In genomic region chr16:17875174-17875573, GRCm38 (mm10) we compare ENCODE assay signal across 24 mouse cellular contexts. TPM values are rescaled to one million over a fixed set of nuclear protein-coding genes. Genes with fewer than 3 reads are reported as not detected.
DNase-seq lines count a peak whose midpoint lies in the region; ATAC-seq and TF ChIP-seq lines count a peak whose summit lies in the region.
"Had no signal": no experiment of that assay in that cellular context is flagged by ENCODE, and none has a peak within 500 bp of the region (broad histone marks: within the 10 kb centered on the region; RNA-seq: fewer than 3 reads in every experiment).

No protein-coding gene starts in this region.

- 45% methylated on average over 4 of the region's 4 CpGs for WGBS in heart, adult 2 months
- WGBS in liver, embryonic 11.5 days: 74% methylated on average over 4 of the region's 4 CpGs
- WGBS in liver, postnatal 0 days (ENCODE audit: insufficient replicate concordance): 70% methylated on average over 4 of the region's 4 CpGs
- WGBS in heart, embryonic 14.5 days: 26% methylated on average over 4 of the region's 4 CpGs

- no peak for TF ChIP-seq EP300 in heart, adult 2 months (IDR thresholded peaks at IDR 0.05; ENCODE audit: insufficient read depth, low read depth, low read length)
- TF ChIP-seq EP300 in liver, postnatal 0 days (IDR thresholded peaks at IDR 0.05; ENCODE audit: low read depth): no peak

- H3K27ac ChIP-seq in heart, adult 2 months: no peak overlapping the region
- H3K27ac ChIP-seq in liver, embryonic 11.5 days (ENCODE audit: low read depth, low read length): no peak overlapping the region
- no peak overlapping the region for H3K27ac ChIP-seq in liver, postnatal 0 days (ENCODE audit: low read depth)
- peak overlapping the region; percentile 34 to 64 for H3K27ac ChIP-seq in heart, embryonic 14.5 days (replicated peaks in 1 of 2; ENCODE audit: control insufficient read depth in 1 of 2, insufficient read depth in 1 of 2, low read depth in 2 of 2, low read length in 2 of 2)
- H3K27ac ChIP-seq: forebrain, embryonic 10.5 days; hindbrain, embryonic 15.5 days; intestine, embryonic 15.5 days; kidney, postnatal 0 days; limb, embryonic 10.5 days; liver, embryonic 13.5 days; midbrain, embryonic 12.5 days; neural tube, embryonic 12.5 days had no signal

- intact Hi-C loops in heart, adult 2 months (cut with DNase I): no loop called here

- H3K79me2 ChIP-seq in heart, adult 2 months (replicated peaks; ENCODE audit: control insufficient read depth, insufficient read depth, low read length): peaks cover 12% of the 10 kb centered on the region

- no peak for TF ChIP-seq POLR2A in heart, adult 2 months (IDR thresholded peaks at IDR 0.05; ENCODE audit: insufficient read depth, low read depth, low read length)

- no peak for ATAC-seq in liver, embryonic 11.5 days (replicated peaks; ENCODE audit: low FRiP score)
- ATAC-seq in liver, postnatal 0 days: no peak
- 0 out of 2 replicates have a peak, but pooled peaks have one; percentile 14 for ATAC-seq in heart, embryonic 14.5 days (ENCODE audit: insufficient number of reproducible peaks, insufficient read depth, low FRiP score, low read depth)
- ATAC-seq: forebrain, postnatal 0 days; intestine, embryonic 15.5 days had no signal

- no peak for TF ChIP-seq CTCF in heart, adult 2 months (IDR thresholded peaks at IDR 0.05)
- no peak for TF ChIP-seq CTCF in liver, postnatal 0 days (IDR thresholded peaks at IDR 0.05; ENCODE audit: low read depth)

- peaks cover 4% of the 10 kb centered on the region for H3K4me1 ChIP-seq in heart, adult 2 months (ENCODE audit: control insufficient read depth, insufficient read depth, low read length)
- H3K4me1 ChIP-seq in liver, embryonic 11.5 days (replicated peaks; ENCODE audit: control insufficient read depth, insufficient read depth, low read length): peaks cover 30% of the 10 kb centered on the region
- peaks cover 8% of the 10 kb centered on the region; the same call in 1 of the 2 replicates for H3K4me1 ChIP-seq in liver, postnatal 0 days (ENCODE audit: insufficient read depth)
- H3K4me1 ChIP-seq in heart, embryonic 14.5 days (ENCODE audit: control insufficient read depth in 2 of 2, insufficient read depth in 2 of 2, low read length in 2 of 2): peaks cover 18 to 49% of the 10 kb centered on the region in 2 experiments
- H3K4me1 ChIP-seq: forebrain, embryonic 10.5 days; hindbrain, embryonic 15.5 days; limb, embryonic 10.5 days; midbrain, embryonic 12.5 days; neural tube, embryonic 12.5 days had no signal

- peak; percentile 15 to 32 for DNase-seq in heart, adult 2 months
- DNase-seq in heart, adult 8-10 months (ENCODE audit: low spot score): no peak
- DNase-seq in liver, embryonic 11.5 days (ENCODE audit: low spot score): no peak
- no peak for DNase-seq in liver, postnatal 0 days
- DNase-seq in skeletal muscle tissue, adult 2 months (ENCODE audit: low read depth, low spot score): peak; percentile 44
- no peak for DNase-seq in ovary, postnatal 14 days (ENCODE audit: low spot score)
- DNase-seq: adrenal gland, adult 2 months; cerebellum, adult 11-12 months; forebrain, postnatal 0 days; liver, embryonic 13.5 days; spleen, adult 18-20 months; thymus, postnatal 25 days had no signal

- no peaks in the 10 kb centered on the region for H3K9me3 ChIP-seq in liver, embryonic 11.5 days (ENCODE audit: control insufficient read depth, low read length)
- H3K9me3 ChIP-seq in liver, postnatal 0 days (ENCODE audit: low read length): no peaks in the 10 kb centered on the region
- H3K9me3 ChIP-seq in heart, embryonic 14.5 days (ENCODE audit: control insufficient read depth, low read length): no peaks in the 10 kb centered on the region
- H3K9me3 ChIP-seq: forebrain, embryonic 10.5 days; hindbrain, embryonic 15.5 days; intestine, embryonic 15.5 days; limb, embryonic 10.5 days; liver, embryonic 13.5 days; midbrain, embryonic 12.5 days; neural tube, embryonic 12.5 days had no signal

- no peak overlapping the region for H3K4me3 ChIP-seq in heart, adult 2 months
- no peak overlapping the region for H3K4me3 ChIP-seq in liver, embryonic 11.5 days (ENCODE audit: low read depth, low read length)
- H3K4me3 ChIP-seq in liver, postnatal 0 days (ENCODE audit: low read depth, low read length): no peak overlapping the region
- H3K4me3 ChIP-seq in heart, embryonic 14.5 days (ENCODE audit: control insufficient read depth in 1 of 2, insufficient read depth in 1 of 2, low read depth in 1 of 2, low read length in 2 of 2): no peak overlapping the region
- H3K4me3 ChIP-seq: forebrain, embryonic 10.5 days; hindbrain, embryonic 15.5 days; intestine, embryonic 15.5 days; limb, embryonic 10.5 days; liver, embryonic 13.5 days; midbrain, embryonic 12.5 days; neural tube, embryonic 12.5 days had no signal

- peaks cover 2% of the 10 kb centered on the region; the same call in 1 of the 2 replicates for H3K36me3 ChIP-seq in heart, adult 2 months (ENCODE audit: control insufficient read depth, insufficient read depth, low read length)
- H3K36me3 ChIP-seq in liver, embryonic 11.5 days (ENCODE audit: control insufficient read depth, insufficient read depth, low read length): peaks cover 2% of the 10 kb centered on the region; the same call in 1 of the 2 replicates
- peaks cover 14% of the 10 kb centered on the region for H3K36me3 ChIP-seq in liver, postnatal 0 days (replicated peaks; ENCODE audit: insufficient read depth, low read length)
- peaks cover 15% of the 10 kb centered on the region for H3K36me3 ChIP-seq in heart, embryonic 14.5 days (ENCODE audit: control insufficient read depth, insufficient read depth, low read length)

- H3K4me2 ChIP-seq in liver, embryonic 11.5 days: no peak overlapping the region
- H3K4me2 ChIP-seq in liver, postnatal 0 days (ENCODE audit: low read depth, low read length): no peak overlapping the region
- H3K4me2 ChIP-seq in heart, embryonic 14.5 days (ENCODE audit: low read length): no peak overlapping the region
- H3K4me2 ChIP-seq: hindbrain, embryonic 15.5 days; intestine, embryonic 15.5 days; liver, embryonic 13.5 days; midbrain, embryonic 12.5 days; neural tube, embryonic 12.5 days had no signal

- H3K9ac ChIP-seq in heart, adult 2 months (ENCODE audit: low read depth, low read length): no peak overlapping the region
- 0 out of 2 replicates have a peak overlapping the region, but pooled peaks have one; percentile 16 for H3K9ac ChIP-seq in liver, embryonic 11.5 days (ENCODE audit: low read depth, low read length)
- no peak overlapping the region for H3K9ac ChIP-seq in liver, postnatal 0 days (replicated peaks)
- no peak overlapping the region for H3K9ac ChIP-seq in heart, embryonic 14.5 days (ENCODE audit: low read length)
- H3K9ac ChIP-seq: forebrain, postnatal 0 days; hindbrain, embryonic 15.5 days; intestine, embryonic 15.5 days; liver, embryonic 13.5 days; midbrain, embryonic 12.5 days; neural tube, embryonic 12.5 days had no signal

- H3K27me3 ChIP-seq in heart, adult 2 months (ENCODE audit: control insufficient read depth, insufficient read depth, low read length): no peaks in the 10 kb centered on the region
- no peaks in the 10 kb centered on the region for H3K27me3 ChIP-seq in liver, embryonic 11.5 days (replicated peaks; ENCODE audit: control insufficient read depth, insufficient read depth, low read length)
- H3K27me3 ChIP-seq in liver, postnatal 0 days (ENCODE audit: insufficient read depth, low read length): no peaks in the 10 kb centered on the region
- no peaks in the 10 kb centered on the region for H3K27me3 ChIP-seq in heart, embryonic 14.5 days (ENCODE audit: control insufficient read depth, insufficient read depth, low read length)
- H3K27me3 ChIP-seq: hindbrain, embryonic 15.5 days; intestine, embryonic 15.5 days; liver, embryonic 13.5 days; midbrain, embryonic 12.5 days; neural tube, embryonic 12.5 days had no signal

RNA-seq across cellular contexts. Expression of gene Gm20518, which starts 16.3 kb away (rescaled TPM):
- total RNA-seq in heart, adult 2 months (2021): under 1 TPM; 0.20 to 0.31 TPM
- 0.68 and 1.1 TPM in 2 replicates for polyA plus RNA-seq in heart, adult 2 months (2012; rRNA removed)
- total RNA-seq in heart, adult 8-10 months (2022): under 1 TPM; 0.13 to 0.65 (median 0.28) TPM
- polyA plus RNA-seq in liver, embryonic 11.5 days (2014; fragmentation: Nextera tagmentation; extraction: Ambion mirVana): 0.18 and 0.25 TPM in 2 replicates
- polyA plus RNA-seq in liver, postnatal 0 days (2015; fragmentation: Nextera tagmentation; extraction: Ambion mirVana): not detected in 2 replicates
- 0.39 TPM in 1 of 2 replicates, not detected in the other for polyA plus RNA-seq in heart, embryonic 14.5 days (2014; fragmentation: Nextera tagmentation; extraction: Ambion mirVana)

RNA-seq across cellular contexts. Expression of gene Tssk1, which starts 18.8 kb away (rescaled TPM):
- under 1 TPM; 0.16 TPM for total RNA-seq in heart, adult 2 months (2021)
- 0.27 and 0.29 TPM in 2 replicates for polyA plus RNA-seq in heart, adult 2 months (2012; rRNA removed)
- under 1 TPM in 3 of 4 experiments, not detected in 1; 0.17 to 0.33 (median 0.22) TPM for total RNA-seq in heart, adult 8-10 months (2022)
- polyA plus RNA-seq in liver, embryonic 11.5 days (2014; fragmentation: Nextera tagmentation; extraction: Ambion mirVana): not detected in 2 replicates
- polyA plus RNA-seq in liver, postnatal 0 days (2015; fragmentation: Nextera tagmentation; extraction: Ambion mirVana): 0.04 and 0.08 TPM in 2 replicates
- polyA plus RNA-seq in heart, embryonic 14.5 days (2014; fragmentation: Nextera tagmentation; extraction: Ambion mirVana): not detected in 2 replicates
- total RNA-seq: adrenal gland, adult 2 months; forebrain, postnatal 0 days; left cerebral cortex, adult 18-20 months had no signal
- polyA plus RNA-seq: forebrain, embryonic 10.5 days; forebrain, postnatal 0 days; intestine, embryonic 15.5 days; liver, embryonic 13.5 days; lung, embryonic 16.5 days had no signal

RNA-seq across cellular contexts. Expression of gene Dgcr2, which starts 23.2 kb away (rescaled TPM):
- total RNA-seq in heart, adult 2 months (2021): 10 to 100 TPM; 46.5 to 55.7 TPM
- polyA plus RNA-seq in heart, adult 2 months (2012; rRNA removed): 64.3 and 77.9 TPM in 2 replicates
- 10 to 100 TPM; 44.4 to 51.8 (median 48.7) TPM for total RNA-seq in heart, adult 8-10 months (2022)
- polyA plus RNA-seq in liver, embryonic 11.5 days (2014; fragmentation: Nextera tagmentation; extraction: Ambion mirVana): 47.9 and 52.9 TPM in 2 replicates
- 17.9 and 18.0 TPM in 2 replicates for polyA plus RNA-seq in liver, postnatal 0 days (2015; fragmentation: Nextera tagmentation; extraction: Ambion mirVana)
- 45.1 and 49.7 TPM in 2 replicates for polyA plus RNA-seq in heart, embryonic 14.5 days (2014; fragmentation: Nextera tagmentation; extraction: Ambion mirVana)

RNA-seq across cellular contexts. Expression of gene Tssk2, which starts 23.3 kb away (rescaled TPM):
- total RNA-seq in heart, adult 2 months (2021): not detected
- 0.33 and 0.44 TPM in 2 replicates for polyA plus RNA-seq in heart, adult 2 months (2012; rRNA removed)
- total RNA-seq in heart, adult 8-10 months (2022): under 1 TPM in 1 of 4 experiments, not detected in 3; 0.20 TPM
- 0.12 TPM in 1 of 2 replicates, not detected in the other for polyA plus RNA-seq in liver, embryonic 11.5 days (2014; fragmentation: Nextera tagmentation; extraction: Ambion mirVana)
- polyA plus RNA-seq in liver, postnatal 0 days (2015; fragmentation: Nextera tagmentation; extraction: Ambion mirVana): not detected in 2 replicates
- polyA plus RNA-seq in heart, embryonic 14.5 days (2014; fragmentation: Nextera tagmentation; extraction: Ambion mirVana): not detected in 2 replicates
- total RNA-seq: adrenal gland, adult 2 months; forebrain, postnatal 0 days; layer of hippocampus, adult 8-10 months; left cerebral cortex, adult 18-20 months had no signal
- polyA plus RNA-seq: adrenal gland, adult 2 months; brain, embryonic 14.5 days; forebrain, postnatal 0 days; hindbrain, embryonic 15.5 days; intestine, embryonic 15.5 days; kidney, postnatal 0 days; limb, embryonic 10.5 days; liver, embryonic 13.5 days; lung, embryonic 16.5 days; midbrain, embryonic 12.5 days; neural tube, embryonic 12.5 days had no signal

RNA-seq across cellular contexts. Expression of gene Ess2, which starts 36.0 kb away (rescaled TPM):
- total RNA-seq in heart, adult 2 months (2021): 1 to 10 TPM; 8.0 to 8.3 TPM
- polyA plus RNA-seq in heart, adult 2 months (2012; rRNA removed): 11.4 and 12.6 TPM in 2 replicates
- 10 to 100 TPM in 1 of 4 experiments, 1 to 10 TPM in 3; 8.0 to 10.1 (median 9.6) TPM for total RNA-seq in heart, adult 8-10 months (2022)
- polyA plus RNA-seq in liver, embryonic 11.5 days (2014; fragmentation: Nextera tagmentation; extraction: Ambion mirVana): 24.4 and 26.4 TPM in 2 replicates
- 5.6 and 6.6 TPM in 2 replicates for polyA plus RNA-seq in liver, postnatal 0 days (2015; fragmentation: Nextera tagmentation; extraction: Ambion mirVana)
- 25.0 and 27.4 TPM in 2 replicates for polyA plus RNA-seq in heart, embryonic 14.5 days (2014; fragmentation: Nextera tagmentation; extraction: Ambion mirVana)

Comparison
In these comparisons a context has a peak if more than half of its experiments do, and no peak if none do; other contexts are left out.
1. DNase-seq: peak in heart, adult 2 months (2 of 2) and skeletal muscle tissue, adult 2 months (single experiment); none in heart, adult 8-10 months (single experiment), liver, embryonic 11.5 days (single experiment), liver, postnatal 0 days (single experiment) and ovary, postnatal 14 days (single experiment).
2. H3K27ac ChIP-seq: peak in heart, embryonic 14.5 days (2 of 2); none in heart, adult 2 months (single experiment), liver, embryonic 11.5 days (single experiment) and liver, postnatal 0 days (single experiment).